Mouse (Mus musculus) heart, postnatal 0 days (tissue): ENCODE data around the gene Abat.

ENCODE experiments used
- CTCF ChIP-seq: IDR thresholded peaks from 2 replicates; pipeline ENCODE4 v1.5.1; 2016; ENCODE audit warnings: antibody characterized with exemption, control low read depth, low read depth
- EP300 ChIP-seq: IDR thresholded peaks from 2 replicates; pipeline ENCODE4 v1.6.1; 2016; ENCODE audit warnings: antibody characterized with exemption, low read depth

GRCm38 (mm10) chr16:8540859-8541314 is 27.7 kb downstream of the Abat start:
- TF ChIP-seq CTCF (no peak), EP300 (no peak)
